Comparison of ENCODE assay signal across 22 mouse cellular contexts in genomic region chr6:117329164-117329939, GRCm38 (mm10).
A peak's percentile ranks its signal among the peaks of the same experiment; 100 is the strongest.
DNase-seq lines count a peak whose midpoint lies in the region; ATAC-seq and TF ChIP-seq lines count a peak whose summit lies in the region.
"Had no signal": no experiment of that assay in that cellular context is flagged by ENCODE, and none has a peak within 500 bp of the region (broad histone marks: within the 10 kb centered on the region; RNA-seq: fewer than 3 reads in every experiment).

No protein-coding gene starts in this region.

- no peak for DNase-seq in heart, postnatal 36 days
- peak in 1 of 2 experiments; percentile 29 for DNase-seq in layer of hippocampus, adult 2 months (ENCODE audit: low spot score in 2 of 2)
- no peak for DNase-seq in layer of hippocampus, postnatal 36 days
- DNase-seq in midbrain, postnatal 0 days (ENCODE audit: low spot score), result no peak
- DNase-seq in stomach, postnatal 0 days (ENCODE audit: low spot score), result no peak
- DNase-seq in kidney, postnatal 4 days, result no peak
- DNase-seq: adrenal gland, adult 8-10 months; cerebellum, adult 18-20 months; cerebellum, postnatal 14 days; gastrocnemius, postnatal 36 days; kidney, adult 9 months; kidney, postnatal 14 days; midbrain, embryonic 14.5 days; right cerebral cortex, postnatal 4 days; thymus, postnatal 25 days had no signal

- no peaks in the 10 kb centered on the region for H3K9me3 ChIP-seq in heart, embryonic 13.5 days
- no peaks in the 10 kb centered on the region for H3K9me3 ChIP-seq in midbrain, postnatal 0 days (ENCODE audit: low read length)
- H3K9me3 ChIP-seq in midbrain, embryonic 15.5 days, result no peaks in the 10 kb centered on the region
- no peaks in the 10 kb centered on the region for H3K9me3 ChIP-seq in stomach, postnatal 0 days (ENCODE audit: control insufficient read depth, low read length)
- H3K9me3 ChIP-seq: embryonic facial prominence, embryonic 13.5 days; forebrain, embryonic 13.5 days; hindbrain, embryonic 13.5 days had no signal

- peak overlapping the region; percentile 62 for H3K27ac ChIP-seq in heart, embryonic 13.5 days (replicated peaks)
- H3K27ac ChIP-seq in layer of hippocampus, adult 2 months, result peak overlapping the region; percentile 46
- H3K27ac ChIP-seq in midbrain, postnatal 0 days (ENCODE audit: low read depth, low read length), result no peak overlapping the region
- no peak overlapping the region for H3K27ac ChIP-seq in midbrain, embryonic 15.5 days
- no peak overlapping the region for H3K27ac ChIP-seq in stomach, postnatal 0 days (replicated peaks)
- H3K27ac ChIP-seq: embryonic facial prominence, embryonic 13.5 days; forebrain, embryonic 13.5 days; hindbrain, embryonic 13.5 days had no signal

- no peak overlapping the region for H3K4me3 ChIP-seq in heart, embryonic 13.5 days
- no peak overlapping the region for H3K4me3 ChIP-seq in layer of hippocampus, adult 2 months
- H3K4me3 ChIP-seq in midbrain, postnatal 0 days (ENCODE audit: low read depth, low read length), result no peak overlapping the region
- no peak overlapping the region for H3K4me3 ChIP-seq in midbrain, embryonic 15.5 days
- no peak overlapping the region for H3K4me3 ChIP-seq in stomach, postnatal 0 days (ENCODE audit: low read depth, low read length)
- H3K4me3 ChIP-seq: embryonic facial prominence, embryonic 13.5 days; erythroblast, embryonic 14.5 days; forebrain, embryonic 13.5 days; hindbrain, embryonic 13.5 days; myocyte had no signal

- no peak for TF ChIP-seq EP300 in stomach, postnatal 0 days (optimal IDR thresholded peaks at IDR 0.05)

- no peak for ATAC-seq in heart, embryonic 13.5 days (ENCODE audit: extremely low read depth, insufficient number of reproducible peaks, low FRiP score, low TSS enrichment)
- ATAC-seq in midbrain, postnatal 0 days (ENCODE audit: low FRiP score), result no peak
- ATAC-seq in midbrain, embryonic 15.5 days (replicated peaks), result no peak
- ATAC-seq in stomach, postnatal 0 days (ENCODE audit: low FRiP score, low TSS enrichment), result no peak
- ATAC-seq: forebrain, embryonic 13.5 days had no signal

- H3K27me3 ChIP-seq in heart, embryonic 13.5 days (replicated peaks), result no peaks in the 10 kb centered on the region
- no peaks in the 10 kb centered on the region for H3K27me3 ChIP-seq in midbrain, postnatal 0 days (ENCODE audit: insufficient read depth, low read length)
- no peaks in the 10 kb centered on the region for H3K27me3 ChIP-seq in midbrain, embryonic 15.5 days (replicated peaks)
- H3K27me3 ChIP-seq in stomach, postnatal 0 days (ENCODE audit: control insufficient read depth, insufficient read depth, low read length), result no peaks in the 10 kb centered on the region
- H3K27me3 ChIP-seq: embryonic facial prominence, embryonic 13.5 days; forebrain, embryonic 13.5 days had no signal

- H3K9ac ChIP-seq in heart, embryonic 13.5 days, result peak overlapping the region; percentile 33; the same call in 1 of the 2 replicates
- no peak overlapping the region for H3K9ac ChIP-seq in midbrain, postnatal 0 days (replicated peaks; ENCODE audit: low read length, poor library complexity, severe bottlenecking)
- no peak overlapping the region for H3K9ac ChIP-seq in midbrain, embryonic 15.5 days
- H3K9ac ChIP-seq in stomach, postnatal 0 days (ENCODE audit: low read length), result no peak overlapping the region
- H3K9ac ChIP-seq: embryonic facial prominence, embryonic 13.5 days; forebrain, embryonic 13.5 days; hindbrain, embryonic 13.5 days had no signal

- intact Hi-C loops in heart, postnatal 36 days (cut with DNase I), result loop anchor here (5.0 kb wide), 1 partner anchor 157 kb away; no protein-coding TSS in a partner anchor

- peak; percentile 47 for TF ChIP-seq CTCF in layer of hippocampus, adult 2 months (conservative IDR thresholded peaks at IDR 0.05)
- TF ChIP-seq CTCF in midbrain, postnatal 0 days (IDR thresholded peaks at IDR 0.05), result peak; percentile 28
- TF ChIP-seq CTCF in stomach, postnatal 0 days (IDR thresholded peaks at IDR 0.05; ENCODE audit: low read depth), result peak; percentile 7; the same call in 1 of the 2 replicates

- peaks cover 62% of the 10 kb centered on the region for H3K4me1 ChIP-seq in heart, embryonic 13.5 days
- H3K4me1 ChIP-seq in midbrain, postnatal 0 days (ENCODE audit: insufficient read depth, low read length), result no peaks in the 10 kb centered on the region
- 0 out of 2 replicates have a peak, but pooled peaks cover 3% of the 10 kb centered on the region for H3K4me1 ChIP-seq in midbrain, embryonic 15.5 days
- H3K4me1 ChIP-seq in stomach, postnatal 0 days (replicated peaks; ENCODE audit: control insufficient read depth, insufficient read depth), result no peaks in the 10 kb centered on the region

- 32% methylated on average over 8 of the region's 8 CpGs for WGBS in heart, embryonic 13.5 days
- WGBS in midbrain, postnatal 0 days, result 74% methylated on average over 8 of the region's 8 CpGs
- WGBS in midbrain, embryonic 15.5 days, result 74% methylated on average over 8 of the region's 8 CpGs
- 69% methylated on average over 8 of the region's 8 CpGs for WGBS in stomach, postnatal 0 days

- no peaks in the 10 kb centered on the region for H3K36me3 ChIP-seq in heart, embryonic 13.5 days
- no peaks in the 10 kb centered on the region for H3K36me3 ChIP-seq in midbrain, postnatal 0 days (ENCODE audit: insufficient read depth, low read length)
- H3K36me3 ChIP-seq in midbrain, embryonic 15.5 days (replicated peaks), result no peaks in the 10 kb centered on the region
- H3K36me3 ChIP-seq in stomach, postnatal 0 days (ENCODE audit: control insufficient read depth, insufficient read depth, low read length), result no peaks in the 10 kb centered on the region
- H3K36me3 ChIP-seq: embryonic facial prominence, embryonic 13.5 days; hindbrain, embryonic 13.5 days had no signal

- H3K4me2 ChIP-seq in heart, embryonic 13.5 days, result 0 out of 2 replicates have a peak overlapping the region, but pooled peaks have one; percentile 1
- H3K4me2 ChIP-seq in midbrain, postnatal 0 days (ENCODE audit: low read depth, low read length, poor library complexity, severe bottlenecking), result no peak overlapping the region
- H3K4me2 ChIP-seq in midbrain, embryonic 15.5 days, result no peak overlapping the region
- H3K4me2 ChIP-seq in stomach, postnatal 0 days (replicated peaks; ENCODE audit: low read depth), result no peak overlapping the region
- H3K4me2 ChIP-seq: embryonic facial prominence, embryonic 13.5 days; forebrain, embryonic 13.5 days; hindbrain, embryonic 13.5 days had no signal

Comparison
In these comparisons a context has a peak if more than half of its experiments do, and no peak if none do; other contexts are left out.
1. H3K27ac ChIP-seq: peak in heart, embryonic 13.5 days (single experiment) and layer of hippocampus, adult 2 months (single experiment); none in midbrain, postnatal 0 days (single experiment), midbrain, embryonic 15.5 days (single experiment) and stomach, postnatal 0 days (single experiment).
2. Peak in every context shown above with its lines, with median percentiles within 50 percentile points of each other: CTCF ChIP-seq.